Mouse (Mus musculus): Measurements from ENCODE around the gene Iqsec1. TPM values are rescaled to one million over a fixed set of nuclear protein-coding genes. Genes with fewer than 3 reads are reported as not detected.

The Iqsec1 gene
- polyA plus RNA-seq, 1 experiment: 230 TPM

DNA sequence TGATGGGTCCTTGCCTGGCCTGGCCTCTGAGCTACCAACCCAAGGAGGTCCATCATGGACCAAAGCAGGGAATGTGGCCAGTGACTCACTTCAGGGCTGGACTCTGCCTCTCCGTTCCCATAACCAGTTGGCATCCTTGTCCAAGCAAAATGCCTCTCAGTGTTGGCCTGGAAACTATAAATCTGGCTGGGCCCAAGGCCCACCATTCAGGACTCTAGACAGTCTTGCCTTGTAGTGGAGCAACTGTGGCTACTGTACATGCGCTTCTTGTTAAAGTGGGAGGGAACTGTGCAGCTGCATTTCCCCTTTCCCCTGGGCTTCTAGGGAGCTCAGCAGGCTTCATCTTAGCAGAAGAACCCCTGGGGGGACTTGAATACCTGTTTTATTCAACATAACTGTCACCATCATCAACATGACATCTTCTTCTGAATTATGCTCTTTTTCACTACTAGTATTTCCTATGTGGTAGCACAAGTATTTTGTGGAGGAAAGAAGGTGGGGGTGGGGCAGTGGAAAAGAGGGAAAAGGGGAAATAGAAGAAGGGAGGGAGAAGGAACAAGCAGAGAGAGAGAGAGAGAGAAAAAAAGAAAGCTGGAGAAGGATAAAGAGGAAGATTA, 226.3 kb downstream of the Iqsec1 start:
- DNase-seq (ENCODE audit: low read depth in 1 of 2, low spot score in 2 of 2): no peak
- peak overlapping the region; percentile 79 for H3K4me3 ChIP-seq (ENCODE audit: extremely low read depth, insufficient read depth, insufficient read length)
- H3K4me1 ChIP-seq (ENCODE audit: control insufficient read depth, insufficient read depth, insufficient read length): peaks cover 34% of the 10 kb centered on the region; the same call in 1 of the 2 replicates
- no peak for TF ChIP-seq POLR2A (IDR thresholded peaks at IDR 0.05; ENCODE audit: low read depth, low read length)
- TF ChIP-seq CTCF (IDR thresholded peaks at IDR 0.05; ENCODE audit: extremely low read depth, insufficient read depth, insufficient read length, insufficient replicate concordance): no peak
- no peaks in the 10 kb centered on the region for H3K27me3 ChIP-seq (ENCODE audit: control insufficient read depth, insufficient read depth, low read length)
- WGBS: 63% methylated on average over 2 of the region's 2 CpGs
- H3K36me3 ChIP-seq (ENCODE audit: control insufficient read depth, insufficient read depth, low read length): no peaks in the 10 kb centered on the region
- peak overlapping the region; percentile 1 for H3K27ac ChIP-seq (ENCODE audit: insufficient read depth, low read length)

GRCm38 (mm10) chr6:90761301-90762056, 227.0 kb downstream of the Iqsec1 start:
- 89% methylated on average over 4 of the region's 4 CpGs for WGBS
- TF ChIP-seq POLR2A (IDR thresholded peaks at IDR 0.05; ENCODE audit: low read depth, low read length) (no peak), CTCF (IDR thresholded peaks at IDR 0.05; ENCODE audit: extremely low read depth, insufficient read depth, insufficient read length, insufficient replicate concordance) (no peak)
- H3K4me1 ChIP-seq (ENCODE audit: control insufficient read depth, insufficient read depth, insufficient read length): peaks cover 38% of the 10 kb centered on the region; the same call in 1 of the 2 replicates
- H3K27ac ChIP-seq (ENCODE audit: insufficient read depth, low read length): peak overlapping the region; percentile 39
- no peak for DNase-seq (ENCODE audit: low read depth in 1 of 2, low spot score in 2 of 2)
- H3K4me3 ChIP-seq (ENCODE audit: extremely low read depth, insufficient read depth, insufficient read length): no peak overlapping the region; the same call in 1 of the 2 replicates
- H3K27me3 ChIP-seq (ENCODE audit: control insufficient read depth, insufficient read depth, low read length): no peaks in the 10 kb centered on the region
- no peaks in the 10 kb centered on the region for H3K36me3 ChIP-seq (ENCODE audit: control insufficient read depth, insufficient read depth, low read length)

GRCm38 (mm10) chr6:90760886-90761285, 227.6 kb downstream of the Iqsec1 start:
- 37% methylated on average over 5 of the region's 5 CpGs for WGBS
- peak overlapping the region; percentile 39; the same call in 1 of the 2 replicates for H3K27ac ChIP-seq (ENCODE audit: insufficient read depth, low read length)
- peaks cover 41% of the 10 kb centered on the region; the same call in 1 of the 2 replicates for H3K4me1 ChIP-seq (ENCODE audit: control insufficient read depth, insufficient read depth, insufficient read length)

GRCm38 (mm10) chr6:90759754-90760153, 228.7 kb downstream of the Iqsec1 start:
- H3K27ac ChIP-seq (ENCODE audit: insufficient read depth, low read length): peak overlapping the region; percentile 94; the same call in 1 of the 2 replicates
- H3K4me3 ChIP-seq (ENCODE audit: extremely low read depth, insufficient read depth, insufficient read length): no peak overlapping the region
- DNase-seq (ENCODE audit: low read depth in 1 of 2, low spot score in 2 of 2): no peak
- WGBS: 51% methylated on average over 2 of the region's 2 CpGs
- H3K27me3 ChIP-seq (ENCODE audit: control insufficient read depth, insufficient read depth, low read length): no peaks in the 10 kb centered on the region
- no peak for TF ChIP-seq POLR2A (IDR thresholded peaks at IDR 0.05; ENCODE audit: low read depth, low read length)
- TF ChIP-seq CTCF (IDR thresholded peaks at IDR 0.05; ENCODE audit: extremely low read depth, insufficient read depth, insufficient read length, insufficient replicate concordance): no peak
- peaks cover 47% of the 10 kb centered on the region; the same call in 1 of the 2 replicates for H3K4me1 ChIP-seq (ENCODE audit: control insufficient read depth, insufficient read depth, insufficient read length)
- H3K36me3 ChIP-seq (ENCODE audit: control insufficient read depth, insufficient read depth, low read length): no peaks in the 10 kb centered on the region

More at GRCm38 (mm10) chr6:90760886-90761285, 227.6 kb downstream of the Iqsec1 start:
- no peak overlapping the region for H3K4me3 ChIP-seq (ENCODE audit: extremely low read depth, insufficient read depth, insufficient read length)
- no peaks in the 10 kb centered on the region for H3K27me3 ChIP-seq (ENCODE audit: control insufficient read depth, insufficient read depth, low read length)
- no peak for TF ChIP-seq POLR2A (IDR thresholded peaks at IDR 0.05; ENCODE audit: low read depth, low read length)
- no peak for TF ChIP-seq CTCF (IDR thresholded peaks at IDR 0.05; ENCODE audit: extremely low read depth, insufficient read depth, insufficient read length, insufficient replicate concordance)
- no peak for DNase-seq (ENCODE audit: low read depth in 1 of 2, low spot score in 2 of 2)
- no peaks in the 10 kb centered on the region for H3K36me3 ChIP-seq (ENCODE audit: control insufficient read depth, insufficient read depth, low read length)

- H3K4me3 ChIP-seq (ENCODE audit: extremely low read depth, insufficient read depth, insufficient read length): no peak overlapping the region
- peaks cover 48% of the 10 kb centered on the region; the same call in 1 of the 2 replicates for H3K4me1 ChIP-seq (ENCODE audit: control insufficient read depth, insufficient read depth, insufficient read length)
- WGBS: 47% methylated on average over 2 of the region's 2 CpGs
- no peaks in the 10 kb centered on the region for H3K27me3 ChIP-seq (ENCODE audit: control insufficient read depth, insufficient read depth, low read length)
- DNase-seq (ENCODE audit: low read depth in 1 of 2, low spot score in 2 of 2): peak in 1 of 2 experiments; percentile 55
- H3K36me3 ChIP-seq (ENCODE audit: control insufficient read depth, insufficient read depth, low read length): no peaks in the 10 kb centered on the region
- peak overlapping the region; percentile 94 for H3K27ac ChIP-seq (ENCODE audit: insufficient read depth, low read length)
- no peak for TF ChIP-seq POLR2A (IDR thresholded peaks at IDR 0.05; ENCODE audit: low read depth, low read length)
- no peak for TF ChIP-seq CTCF (IDR thresholded peaks at IDR 0.05; ENCODE audit: extremely low read depth, insufficient read depth, insufficient read length, insufficient replicate concordance)
Measured at GRCm38 (mm10) chr6:90758155-90758554, 230.3 kb downstream of the Iqsec1 start.

GRCm38 (mm10) chr6:90757427-90757883, 231.0 kb downstream of the Iqsec1 start:
- Histone ChIP-seq H3K27me3 (ENCODE audit: control insufficient read depth, insufficient read depth, low read length) (no peaks in the 10 kb centered on the region), H3K27ac (ENCODE audit: insufficient read depth, low read length) (peak overlapping the region; percentile 94), H3K4me1 (ENCODE audit: control insufficient read depth, insufficient read depth, insufficient read length) (peaks cover 48% of the 10 kb centered on the region; the same call in 1 of the 2 replicates), H3K36me3 (ENCODE audit: control insufficient read depth, insufficient read depth, low read length) (no peaks in the 10 kb centered on the region), H3K4me3 (ENCODE audit: extremely low read depth, insufficient read depth, insufficient read length) (peak overlapping the region; percentile 41; the same call in 1 of the 2 replicates)
- 28% methylated on average over 12 of the region's 12 CpGs for WGBS
- TF ChIP-seq CTCF (IDR thresholded peaks at IDR 0.05; ENCODE audit: extremely low read depth, insufficient read depth, insufficient read length, insufficient replicate concordance): no peak
- DNase-seq (ENCODE audit: low read depth in 1 of 2, low spot score in 2 of 2): peak; percentile 63 to 87

Data from spleen, adult 2 months (tissue).